Mouse (Mus musculus) macrophage (primary cell): ENCODE results near the gene Rad17. TPM values are rescaled to one million over a fixed set of nuclear protein-coding genes. Genes with fewer than 3 reads are reported as not detected.

Source experiments
- polyA plus RNA-seq: library from polyadenylated mRNA; stranded (reverse); fragments of 250-400 nt; gene quantifications from 3 replicates; pipeline ENCODE4 v1.2.4, GENCODE M21; 2018; ENCODE audit warnings: inconsistent platforms

Rad17 gene
- polyA plus RNA-seq, 1 experiment from 2014 or later: 30.9 TPM

Other genes with a start within 250 kb of the Rad17 start
- gene Naip1, start 198.2 kb downstream of the Rad17 start, polyA plus RNA-seq: 0.05 to 0.19 TPM (median 0.13 TPM) in 3 replicates
- 16.6 to 20.4 TPM (median 17.7 TPM) in 3 replicates for gene Gtf2h2, start 158.5 kb downstream of the Rad17 start, polyA plus RNA-seq
- not detected in 3 replicates for gene Ocln, start 98.3 kb downstream of the Rad17 start, polyA plus RNA-seq
- 0.15 to 0.27 TPM in 2 of 3 replicates, not detected in the other for gene Marveld2, start 34.1 kb downstream of the Rad17 start, polyA plus RNA-seq
- gene Ak6, start 72 bp downstream of the Rad17 start, polyA plus RNA-seq: 94.8 to 163 TPM (median 124 TPM) in 3 replicates
- 4.5 to 10.7 TPM (median 5.4 TPM) in 3 replicates for gene Taf9, start 528 bp upstream of the Rad17 start, polyA plus RNA-seq
- gene Ccdc125, start 18.7 kb upstream of the Rad17 start, polyA plus RNA-seq: 5.5 to 12.5 TPM (median 5.9 TPM) in 3 replicates
- gene Cdk7, start 79.9 kb upstream of the Rad17 start, polyA plus RNA-seq: 15.2 to 26.0 TPM (median 24.2 TPM) in 3 replicates
- gene Mrps36, start 93.6 kb upstream of the Rad17 start, polyA plus RNA-seq: 71.3 to 93.3 TPM (median 80.4 TPM) in 3 replicates
- 0.86 to 7.4 TPM (median 4.3 TPM) in 3 replicates for gene Cenph, start 124.8 kb upstream of the Rad17 start, polyA plus RNA-seq
- 1.8 to 7.7 TPM (median 6.2 TPM) in 3 replicates for gene Ccnb1, start 135.5 kb upstream of the Rad17 start, polyA plus RNA-seq
- 51.0 to 58.9 TPM (median 54.2 TPM) in 3 replicates for gene Slc30a5, start 182.4 kb upstream of the Rad17 start, polyA plus RNA-seq